Mouse (Mus musculus) cerebral cortex, adult 2 months (tissue): ENCODE results near the gene Arhgap32.

Experiments used
- WGBS: fragments of 180-500 bp; shearing (Covaris S2); methylation state at CpG from one replicate; pipeline ENCODE4 v1.1.7; 2018; 5-methylcytosine and 5-hydroxymethylcytosine counted together

The Arhgap32 gene

DNA sequence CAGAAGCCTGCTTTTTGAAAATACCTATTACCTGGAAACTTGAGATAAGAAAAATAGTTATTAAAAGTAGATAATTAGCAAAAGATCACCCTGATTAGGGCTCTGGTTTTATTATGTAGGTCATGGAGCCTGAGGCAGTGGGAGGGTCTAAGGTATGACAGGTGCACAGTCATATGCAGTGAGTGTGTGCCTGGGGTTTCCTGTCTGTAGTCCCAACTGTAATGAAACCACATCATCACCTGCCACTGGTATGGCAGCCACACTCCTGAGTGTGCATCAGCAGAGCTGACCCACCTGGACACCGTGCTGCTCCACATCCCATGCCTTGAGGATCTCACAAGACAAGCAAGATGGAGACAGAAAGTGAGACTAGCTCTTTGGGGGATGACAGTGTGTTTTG lies at the start of gene Arhgap32:
Gene Arhgap32, plus strand, starts transcription at position 351 of the 400 bp plus-strand sequence.
- WGBS: 97% methylated on average over 1 of the region's 1 CpGs

DNA sequence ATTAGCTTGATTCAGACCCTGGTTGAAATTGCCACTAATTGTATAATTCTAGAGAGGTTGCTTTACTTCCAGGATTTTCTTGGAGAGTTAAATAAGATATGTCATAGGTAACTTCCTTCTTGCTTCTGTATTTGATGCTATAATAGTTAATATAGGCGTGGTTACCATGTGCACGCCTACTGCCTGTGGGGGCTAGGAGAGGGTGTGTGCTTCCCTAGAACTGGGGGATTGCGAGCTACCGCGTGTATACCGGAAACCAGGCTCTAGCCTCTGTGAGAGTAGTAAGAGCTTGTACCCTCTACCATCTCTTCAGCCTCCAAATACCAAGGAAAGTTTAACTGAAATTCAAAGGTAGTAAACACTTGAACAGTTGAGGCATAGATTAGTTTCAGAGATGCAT lies 43.2 kb upstream of the Arhgap32 start:
- WGBS: 81% methylated on average over 6 of the region's 6 CpGs

DNA sequence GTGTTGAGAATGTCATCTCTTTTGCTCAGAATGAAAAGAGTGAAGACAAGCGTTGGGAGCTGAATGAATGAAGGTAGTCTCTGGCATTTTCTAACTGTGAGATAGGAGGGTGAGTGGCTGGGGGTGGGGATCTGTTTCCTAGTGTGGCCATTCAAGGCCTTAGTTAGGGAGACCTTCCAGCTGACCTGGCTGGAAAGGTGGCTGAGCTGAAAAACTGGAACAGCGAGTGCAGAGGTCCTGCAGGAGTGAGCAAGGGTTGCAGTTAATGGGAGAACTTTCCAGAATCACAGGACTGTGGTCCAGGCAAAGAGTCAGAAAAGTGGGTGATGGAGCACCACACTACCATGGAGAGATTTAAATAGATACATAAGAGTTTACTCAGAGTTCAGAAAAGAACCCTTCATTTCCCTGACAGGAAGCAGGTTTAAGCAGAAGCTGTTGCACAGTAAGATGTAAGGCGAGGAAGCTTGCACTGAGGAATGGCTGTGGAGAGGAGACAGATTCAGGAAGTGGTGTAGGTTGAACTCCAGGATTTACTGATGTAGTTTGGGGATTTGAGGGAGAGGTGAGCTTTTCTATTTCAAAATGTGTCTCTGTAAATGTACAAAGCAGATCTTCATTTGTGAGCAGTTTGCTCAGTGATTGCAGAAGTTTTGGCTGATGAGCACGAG lies 27.7 kb upstream of the Arhgap32 start:
- WGBS: 54% methylated on average over 4 of the region's 4 CpGs

DNA sequence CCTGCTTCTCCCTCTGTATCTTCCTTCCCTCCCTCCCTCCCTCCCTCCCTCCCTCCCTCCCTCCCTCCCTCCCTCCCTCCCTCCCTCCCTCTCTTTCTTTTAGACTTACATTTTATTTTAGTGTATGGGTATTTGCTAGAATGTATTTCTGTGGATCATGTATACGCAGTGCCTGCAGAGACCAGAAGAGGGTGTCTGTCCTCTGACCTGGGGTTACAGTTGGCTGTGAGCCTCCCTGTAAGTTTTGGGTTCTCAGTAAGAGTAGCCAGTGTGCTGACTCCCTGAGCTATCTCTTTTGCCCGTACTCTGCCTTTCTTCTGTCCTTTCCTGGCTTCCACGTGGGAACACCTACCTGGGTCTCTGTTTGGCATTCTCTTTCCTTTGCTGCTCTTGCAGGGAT lies 27.1 kb upstream of the Arhgap32 start:
- WGBS: 58% methylated on average over 3 of the region's 3 CpGs

DNA sequence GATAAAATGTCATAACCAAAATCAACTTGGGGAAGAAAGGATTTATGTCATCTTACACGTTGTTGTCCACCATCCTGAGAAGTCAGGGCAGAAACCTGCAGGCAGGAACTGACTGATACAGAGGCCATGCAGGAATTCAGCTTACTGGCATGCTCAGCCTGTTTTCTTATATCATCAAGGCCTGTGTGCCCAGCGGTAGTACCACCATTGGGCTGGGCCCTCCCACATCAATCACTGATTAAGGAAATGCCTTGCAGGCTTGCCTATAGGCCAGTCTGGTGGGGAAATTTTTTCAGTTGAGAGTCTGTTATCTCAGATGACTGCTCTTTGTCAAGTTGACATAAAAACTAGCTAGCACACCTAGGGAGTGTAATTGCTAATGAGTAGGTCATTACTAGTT lies 22.5 kb upstream of the Arhgap32 start:
- 70% methylated on average over 2 of the region's 2 CpGs for WGBS

DNA sequence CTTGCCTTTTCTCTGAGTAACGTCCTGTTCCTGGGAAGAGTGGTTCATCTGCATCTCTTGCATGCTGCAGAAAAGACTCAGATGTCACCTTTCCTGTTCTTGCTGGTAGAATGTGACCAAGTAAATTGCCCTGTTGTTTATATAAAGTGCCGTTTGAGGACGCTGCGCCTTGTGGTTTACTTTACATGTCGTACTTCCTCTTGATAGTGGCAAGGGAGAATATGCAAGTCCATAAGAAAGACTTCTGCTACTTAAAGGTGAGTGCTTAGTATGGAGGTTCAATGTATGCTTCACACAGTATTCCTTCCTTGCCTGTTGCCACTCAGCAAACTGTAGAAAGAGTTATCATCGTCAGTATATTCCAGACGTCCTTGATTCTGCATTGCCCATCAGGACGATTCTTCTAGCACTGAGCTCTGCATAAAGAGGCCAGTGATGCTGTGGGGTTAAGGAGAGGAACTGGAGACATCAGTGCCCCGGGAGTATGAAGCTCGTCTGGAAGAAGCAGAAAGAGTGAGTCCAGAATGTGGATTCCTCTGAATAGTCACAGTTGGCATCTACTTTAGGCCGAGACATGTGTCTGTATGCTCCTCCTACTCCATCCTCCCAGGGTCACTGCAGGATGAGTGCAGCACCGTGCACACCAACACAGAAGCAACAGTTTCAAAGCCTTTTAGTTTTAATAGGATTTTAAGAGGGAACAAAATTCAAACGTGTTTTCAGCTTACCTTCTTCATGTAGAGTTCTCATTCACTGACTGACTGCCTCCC lies 21.4 kb upstream of the Arhgap32 start:
- WGBS: 35% methylated on average over 13 of the region's 13 CpGs

DNA sequence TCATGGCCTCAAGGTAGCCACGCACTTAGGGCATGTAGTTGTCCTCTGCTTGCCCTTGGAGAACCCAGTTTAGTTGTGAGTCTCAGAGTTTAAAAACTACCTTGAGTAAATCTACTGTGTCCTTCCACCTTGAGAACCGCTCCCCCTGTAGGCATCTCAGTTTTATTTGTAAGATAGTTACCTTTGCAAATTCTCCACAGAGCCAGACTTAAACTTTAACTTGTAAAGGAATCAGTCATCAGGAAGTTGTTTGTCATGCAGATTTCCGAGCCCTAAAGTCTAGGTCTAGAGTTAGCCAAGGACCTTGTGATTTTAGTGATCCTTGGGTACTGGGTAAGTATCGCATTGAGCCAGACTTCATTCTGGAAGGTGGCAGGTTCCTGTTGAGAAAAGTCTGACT lies 20.4 kb upstream of the Arhgap32 start:
- 91% methylated on average over 4 of the region's 4 CpGs for WGBS

DNA sequence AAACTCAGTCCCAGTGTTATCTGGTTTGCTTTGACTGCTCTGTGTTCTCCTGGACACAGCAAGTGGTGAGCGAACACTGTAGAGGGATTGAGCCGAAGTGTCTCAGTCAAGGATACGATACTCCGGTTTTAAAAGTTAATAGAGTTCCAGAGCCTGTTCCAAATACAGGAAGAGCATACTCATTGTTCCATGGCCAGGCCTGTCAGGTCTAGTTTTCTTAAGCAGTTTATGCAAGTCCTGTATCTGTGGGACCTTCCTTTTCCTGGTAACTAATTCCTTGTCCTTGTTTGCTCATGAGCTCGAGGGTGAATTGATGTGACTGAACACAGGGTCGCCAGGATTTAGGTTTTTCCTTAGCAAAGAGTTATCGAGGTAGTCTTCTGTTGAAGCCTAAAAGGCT lies 19.4 kb upstream of the Arhgap32 start:
- 56% methylated on average over 7 of the region's 7 CpGs for WGBS

DNA sequence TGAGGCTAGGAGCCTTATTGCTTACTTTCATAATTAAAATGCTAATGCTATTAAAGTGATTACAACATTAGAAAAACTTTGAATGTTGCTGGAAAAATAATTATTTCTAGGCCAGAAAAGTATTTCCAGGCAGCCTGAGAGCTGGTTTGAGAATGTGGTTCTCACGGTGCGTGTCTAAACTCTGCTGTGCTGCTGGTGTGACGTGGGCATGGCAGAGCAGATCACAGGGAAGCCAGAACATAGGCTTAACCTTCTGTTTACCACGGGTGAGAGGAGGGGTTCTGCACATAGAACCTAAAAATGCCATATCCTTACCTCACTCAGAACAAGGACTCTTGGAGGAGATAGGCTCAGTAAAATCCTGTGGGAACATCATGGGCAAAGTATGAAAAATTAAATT lies 18.8 kb upstream of the Arhgap32 start:
- 32% methylated on average over 4 of the region's 4 CpGs for WGBS

DNA sequence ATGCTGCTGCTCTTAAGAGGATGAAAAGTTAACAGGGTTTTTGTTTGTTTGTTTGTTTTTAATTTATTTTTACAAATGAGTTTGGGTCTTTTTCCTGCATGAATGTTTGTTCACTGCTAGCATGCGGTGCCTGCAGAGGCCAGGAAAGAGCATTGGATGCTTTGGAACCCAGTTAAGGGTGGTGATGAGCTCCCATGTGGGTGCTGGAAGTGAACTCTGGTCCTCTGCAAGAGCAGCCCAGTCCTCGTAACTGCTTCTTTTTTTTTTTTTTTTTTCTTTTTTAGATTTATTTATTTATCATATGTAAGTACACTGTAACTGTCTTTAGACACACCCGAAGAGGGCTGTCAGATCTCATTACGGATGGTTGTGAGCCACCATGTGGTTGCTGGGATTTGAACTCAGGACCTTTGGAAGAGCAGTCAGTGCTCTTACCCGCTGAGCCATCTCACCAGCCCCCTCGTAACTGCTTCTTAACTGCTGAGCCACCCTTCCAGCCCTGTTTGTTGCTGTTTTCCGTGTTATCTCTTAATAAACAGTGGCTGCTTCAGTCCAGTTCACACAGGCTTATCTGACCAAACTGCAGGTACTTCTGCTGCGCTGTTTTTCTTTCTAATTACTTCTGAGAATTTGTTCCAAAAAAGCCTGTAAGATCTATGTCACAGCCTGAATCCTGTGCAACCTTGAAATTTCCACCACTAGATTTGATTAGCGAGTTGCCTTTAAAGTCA lies 17.3 kb upstream of the Arhgap32 start:
- 89% methylated on average over 9 of the region's 9 CpGs for WGBS

DNA sequence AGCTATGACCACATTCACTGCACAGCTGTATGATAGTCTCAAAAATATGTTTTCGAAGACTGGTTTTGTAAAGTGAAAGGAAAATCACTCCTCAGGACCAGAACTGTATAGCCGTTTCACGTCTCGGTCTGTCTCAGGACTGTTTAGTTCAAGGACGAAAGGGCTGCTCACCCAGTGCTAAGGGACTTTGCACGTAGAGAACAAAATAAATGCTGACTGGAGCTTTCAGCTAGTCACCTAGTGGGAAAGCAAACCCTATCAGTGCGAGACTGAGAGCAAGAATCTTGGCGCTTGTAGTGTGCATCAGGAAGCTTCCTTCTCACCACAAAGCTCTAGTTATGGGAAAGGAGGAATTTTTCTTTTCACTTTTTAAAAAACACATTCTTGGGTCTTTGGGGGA lies 15.4 kb upstream of the Arhgap32 start:
- WGBS: 80% methylated on average over 8 of the region's 8 CpGs

DNA sequence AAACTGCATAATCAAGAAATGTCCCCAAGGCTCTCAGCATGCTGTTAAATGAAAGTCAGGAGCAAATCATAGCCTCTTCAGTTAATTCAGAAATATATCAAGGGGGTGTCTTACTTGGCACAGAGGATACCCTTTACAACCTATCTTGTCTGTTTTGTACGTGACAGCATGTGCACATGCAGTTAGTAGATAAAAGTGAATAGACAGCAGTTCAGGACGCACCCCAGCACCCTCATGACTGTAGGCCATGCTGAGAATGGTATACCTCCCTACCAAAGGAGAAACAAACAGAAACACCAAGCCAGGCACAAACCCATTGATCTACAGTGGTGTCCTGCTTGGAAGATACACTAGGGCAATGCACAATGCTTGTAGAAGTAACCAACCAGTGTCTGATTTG lies 14.4 kb upstream of the Arhgap32 start:
- 84% methylated on average over 2 of the region's 2 CpGs for WGBS

DNA sequence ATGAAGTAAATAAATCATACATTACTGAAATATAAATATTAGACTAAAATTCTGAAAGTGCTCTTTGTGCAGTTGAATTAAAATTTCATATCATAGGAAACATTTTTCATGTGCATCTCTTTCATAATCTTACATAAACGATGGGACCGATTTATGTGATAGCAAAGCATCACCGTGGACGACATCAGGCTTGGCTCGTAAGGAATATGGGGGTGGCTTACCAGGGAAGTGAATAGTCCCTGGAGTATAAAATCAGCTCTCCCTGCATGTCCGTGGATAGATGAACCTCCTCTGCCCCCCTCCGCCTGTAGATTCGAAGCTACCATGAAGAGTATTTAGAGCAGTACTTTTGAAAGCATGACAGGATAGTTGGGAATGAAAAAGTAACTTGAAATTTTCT lies 11.3 kb upstream of the Arhgap32 start:
- 39% methylated on average over 8 of the region's 8 CpGs for WGBS

DNA sequence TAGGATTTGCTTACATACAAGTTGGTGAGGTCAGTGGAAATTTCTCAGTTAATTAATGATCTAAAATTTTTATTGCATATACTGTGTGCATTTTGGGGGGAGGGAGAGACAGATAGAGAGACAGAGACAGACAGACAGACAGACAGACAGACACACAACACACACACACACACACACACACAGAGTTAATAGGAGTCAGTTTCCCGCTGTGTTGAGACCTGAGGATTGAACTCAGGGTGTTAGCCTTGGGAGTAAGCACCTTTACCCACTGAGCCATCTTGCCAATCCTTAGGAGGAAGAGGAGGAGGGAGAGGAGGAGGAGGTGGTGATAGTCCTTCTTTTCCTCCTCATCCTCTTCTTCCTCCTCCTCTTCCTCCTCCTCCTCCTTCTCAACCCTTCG lies 5.6 kb upstream of the Arhgap32 start:
- WGBS: 86% methylated on average over 2 of the region's 2 CpGs

DNA sequence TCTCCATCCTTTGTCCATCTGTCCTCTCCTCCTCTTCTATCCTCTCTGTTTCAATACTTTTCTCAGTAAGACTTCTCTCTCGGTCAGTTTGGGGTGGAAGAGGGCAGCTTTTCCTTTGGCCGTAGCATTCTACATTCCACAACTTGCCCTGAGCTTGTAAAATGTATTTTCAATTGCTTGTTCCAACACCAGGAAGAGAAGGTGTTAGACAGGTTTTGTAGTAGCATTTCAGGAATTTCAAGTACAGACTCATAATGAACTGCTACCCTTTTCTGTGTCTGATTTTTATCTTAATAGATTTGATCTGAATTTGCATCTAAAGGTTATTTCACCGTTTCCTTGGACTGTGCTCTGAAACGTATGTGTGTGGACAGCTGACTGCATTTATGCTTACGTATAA lies 336 bp downstream of the Arhgap32 start:
- 82% methylated on average over 5 of the region's 5 CpGs for WGBS

DNA sequence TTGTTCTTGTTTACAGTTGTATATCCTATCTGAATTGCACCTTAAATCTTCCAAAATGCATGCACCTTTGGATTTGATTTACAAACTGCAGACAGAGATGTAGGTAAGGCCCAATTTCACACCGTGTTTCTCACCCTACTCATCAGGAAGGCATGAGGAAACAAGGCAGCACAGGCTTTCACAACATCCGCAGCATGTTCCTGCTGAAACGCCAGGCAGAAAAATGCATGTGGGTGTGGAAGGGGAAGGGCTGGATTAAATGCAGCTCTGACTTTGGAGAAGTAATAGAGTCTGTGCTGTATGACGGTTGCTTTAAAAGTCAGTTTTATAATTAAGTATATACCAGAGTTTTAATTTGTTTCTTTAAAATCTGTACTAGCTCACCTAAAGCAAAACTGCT lies 1.9 kb downstream of the Arhgap32 start:
- 18% methylated on average over 4 of the region's 4 CpGs for WGBS

DNA sequence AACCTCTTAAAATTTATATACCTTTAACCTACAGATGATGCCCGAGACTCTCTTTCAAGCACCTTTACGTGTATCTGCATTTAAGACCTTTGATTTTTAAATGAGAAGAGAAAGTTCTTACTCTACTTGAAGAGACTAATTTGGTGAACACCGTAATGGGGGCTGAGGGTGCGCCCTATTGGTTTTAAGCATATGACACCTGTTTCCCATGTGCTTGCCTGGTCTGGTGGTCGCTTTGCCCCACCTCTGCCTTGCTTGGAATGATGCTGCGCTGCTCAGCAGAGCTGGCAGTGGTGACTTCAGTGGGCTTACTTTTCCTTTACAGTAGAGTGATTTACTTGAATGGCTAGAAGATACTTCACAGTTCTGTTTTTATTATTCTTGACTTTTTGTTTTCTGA lies 3.6 kb downstream of the Arhgap32 start:
- 97% methylated on average over 6 of the region's 6 CpGs for WGBS

DNA sequence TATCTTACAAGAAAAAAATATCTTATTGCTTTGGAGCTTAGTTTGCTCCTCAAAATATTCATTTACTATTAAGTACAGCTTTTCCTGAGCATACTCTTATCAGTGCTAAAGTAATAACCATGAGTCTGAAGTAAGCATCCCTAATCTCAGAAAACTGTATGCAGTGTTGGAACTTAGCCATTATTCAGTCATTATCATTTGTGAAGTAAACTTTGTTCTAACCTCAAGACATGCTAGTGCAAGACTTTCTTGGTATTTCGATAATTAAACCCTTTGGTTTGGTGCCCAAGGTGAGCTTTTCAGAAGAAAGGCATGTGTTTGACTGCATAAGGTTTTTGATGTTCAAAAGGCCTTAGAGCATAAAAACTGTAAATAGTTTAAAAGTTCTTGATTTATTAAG lies 4.2 kb downstream of the Arhgap32 start:
- WGBS: 88% methylated on average over 1 of the region's 1 CpGs

DNA sequence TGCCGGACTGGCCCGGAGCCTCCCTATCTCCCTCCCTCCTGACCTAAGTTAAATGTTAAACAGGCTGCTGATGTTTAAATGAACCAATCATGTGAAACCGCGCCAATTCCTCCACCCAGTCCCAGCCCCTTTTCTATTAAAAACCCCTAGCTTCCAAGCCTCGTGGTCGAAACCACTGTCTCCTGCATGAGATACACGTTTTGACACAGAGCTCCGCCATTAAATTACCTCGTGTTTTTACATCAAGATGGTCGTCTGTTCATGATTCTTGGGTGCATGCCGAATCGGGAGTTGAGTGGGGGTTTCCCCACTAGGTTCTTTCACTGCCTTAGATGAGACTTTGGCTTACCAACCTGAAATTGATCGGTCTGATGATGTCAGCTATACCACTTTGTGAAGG lies 5.3 kb downstream of the Arhgap32 start:
- 97% methylated on average over 13 of the region's 13 CpGs for WGBS

DNA sequence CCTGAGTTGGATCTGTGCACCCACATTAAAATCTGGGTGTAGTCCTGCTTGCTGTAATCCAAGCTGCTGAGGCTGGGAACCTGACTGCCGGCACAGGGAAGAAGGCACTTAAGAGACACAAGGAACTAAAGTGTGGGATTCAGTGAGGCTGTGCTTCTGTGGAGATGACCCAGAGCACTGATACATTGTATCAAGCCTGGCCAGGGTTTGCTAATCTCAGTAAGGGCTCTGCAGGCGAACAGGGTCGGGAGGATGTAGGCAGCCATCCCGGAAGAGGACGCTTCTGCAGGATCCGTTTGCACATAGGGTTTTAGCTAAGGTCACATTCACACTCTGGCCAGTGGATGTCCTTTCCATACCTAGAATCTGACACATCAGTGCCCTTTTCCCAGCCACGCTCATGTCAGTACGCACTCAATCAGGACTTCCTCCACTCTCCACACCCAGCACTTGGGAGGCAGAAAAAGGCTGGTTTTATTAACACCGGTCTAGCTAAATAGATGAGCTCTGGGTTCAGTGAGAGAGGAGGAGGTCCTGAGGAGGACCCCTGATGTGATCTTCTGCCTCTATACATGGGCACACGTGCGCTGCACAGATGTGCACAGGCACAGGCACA lies 20.9 kb downstream of the Arhgap32 start:
- 83% methylated on average over 11 of the region's 11 CpGs for WGBS

DNA sequence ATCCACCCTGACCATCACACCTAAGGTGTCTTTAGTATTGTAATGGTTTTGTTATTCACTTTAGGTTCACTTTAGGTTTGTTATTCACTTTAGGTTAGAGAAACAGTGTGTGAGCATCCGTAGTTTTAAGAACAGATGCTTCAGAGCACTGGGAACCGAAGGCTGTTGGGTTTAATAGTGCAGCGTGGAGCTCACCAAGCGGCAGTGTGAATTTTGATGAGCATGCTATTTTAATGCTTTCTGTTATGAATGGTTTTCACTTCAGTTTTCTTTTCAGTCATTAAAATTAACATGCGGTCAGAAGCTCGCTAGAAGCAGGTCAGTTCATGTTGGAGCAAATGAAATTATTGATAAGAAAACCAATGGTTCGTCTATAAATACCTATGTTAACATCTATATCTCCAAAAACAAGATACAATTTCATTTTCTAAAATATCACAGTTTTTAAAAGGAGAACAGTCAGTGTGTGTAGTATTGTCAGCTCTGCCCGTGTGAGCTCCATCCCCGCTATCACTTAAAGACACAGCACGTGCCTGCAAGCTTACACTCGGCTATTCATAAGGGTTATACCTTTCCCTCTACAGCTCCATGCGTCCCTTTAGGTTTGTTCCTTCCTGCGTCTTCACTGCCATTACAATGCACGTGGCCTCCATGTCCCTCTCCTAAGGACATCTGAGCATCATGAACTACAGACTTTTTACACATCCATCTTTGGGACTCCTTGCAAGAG lies 21.9 kb downstream of the Arhgap32 start:
- WGBS: 56% methylated on average over 14 of the region's 14 CpGs

DNA sequence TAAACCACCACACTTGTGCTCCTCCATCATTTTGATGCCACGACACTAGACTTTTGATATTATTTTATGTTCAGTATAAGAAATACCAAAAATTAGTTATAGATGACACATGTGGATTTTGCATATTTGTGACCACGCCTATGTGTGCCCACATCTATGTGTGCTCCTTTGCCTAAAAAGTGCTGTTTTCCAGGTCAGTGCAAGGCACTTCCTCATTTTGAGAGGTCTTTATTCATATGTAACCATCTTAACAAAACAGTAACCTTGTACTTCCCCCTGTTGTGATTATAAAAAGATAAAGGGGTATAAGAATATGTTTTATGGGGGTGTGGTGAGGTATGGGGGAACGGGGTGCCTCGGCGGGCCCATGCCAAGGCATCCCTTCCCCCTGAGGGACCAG lies 22.7 kb downstream of the Arhgap32 start:
- 93% methylated on average over 5 of the region's 5 CpGs for WGBS
